Mouse (Mus musculus) ovary, postnatal 14 days (tissue): ENCODE results near the gene Klhdc2.
A peak's percentile ranks its signal among the peaks of the same experiment; 100 is the strongest.

Experiments
- DNase-seq: peaks from one replicate; pipeline ENCODE4 v3.0.0; 2022; ENCODE audit warnings: low spot score

Klhdc2 gene

GRCm38 (mm10) chr12:69296511-69297410 is at the start of gene Klhdc2:
Gene Klhdc2 (plus strand): TSS chr12:69296681.
- DNase-seq = peak; percentile 79

GRCm38 (mm10) chr12:69249766-69250165 is 46.7 kb upstream of the Klhdc2 start:
- DNase-seq = no peak

- DNase-seq = no peak
Measured at GRCm38 (mm10) chr12:69250756-69251155, 45.7 kb upstream of the Klhdc2 start.

DNA sequence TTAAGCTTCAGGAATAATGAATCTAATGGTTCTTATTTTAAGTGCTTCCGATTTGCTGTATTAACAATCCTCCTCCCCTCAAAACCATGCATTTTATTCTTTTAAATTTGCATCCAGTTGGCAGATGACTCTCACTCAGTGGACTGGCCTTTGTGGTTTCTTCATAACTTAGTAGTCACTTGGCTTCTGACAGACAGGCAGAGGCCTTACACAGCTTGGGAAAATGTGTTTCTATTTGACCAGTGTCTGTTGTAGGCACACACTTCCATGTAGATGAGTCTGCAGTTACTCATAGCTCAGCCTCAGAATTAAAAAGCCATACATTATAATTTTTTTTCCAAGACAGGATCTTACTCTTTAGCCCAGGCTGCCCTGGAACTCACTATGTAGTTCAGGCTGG is 42.7 kb upstream of the Klhdc2 start:
- DNase-seq = no peak

DNA sequence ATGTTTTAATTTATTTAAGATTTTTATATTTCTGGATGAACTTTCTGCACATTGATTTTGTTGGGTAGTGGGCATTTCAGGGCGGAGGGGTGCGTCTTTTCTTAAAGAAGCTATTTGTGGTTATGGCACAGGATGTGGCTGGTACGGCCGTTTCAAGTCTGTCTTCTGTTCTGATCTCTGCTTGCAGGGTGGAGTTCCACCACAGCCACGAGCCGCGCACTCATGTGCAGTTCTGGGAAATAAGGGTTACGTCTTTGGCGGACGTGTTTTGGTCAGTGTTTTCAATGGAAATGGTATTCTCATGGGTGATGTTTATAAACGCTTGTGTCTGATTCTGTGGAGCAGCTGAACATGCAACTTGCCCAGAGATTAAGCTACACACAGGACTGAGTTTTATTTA is 38.6 kb upstream of the Klhdc2 start:
- no peak for DNase-seq

DNA sequence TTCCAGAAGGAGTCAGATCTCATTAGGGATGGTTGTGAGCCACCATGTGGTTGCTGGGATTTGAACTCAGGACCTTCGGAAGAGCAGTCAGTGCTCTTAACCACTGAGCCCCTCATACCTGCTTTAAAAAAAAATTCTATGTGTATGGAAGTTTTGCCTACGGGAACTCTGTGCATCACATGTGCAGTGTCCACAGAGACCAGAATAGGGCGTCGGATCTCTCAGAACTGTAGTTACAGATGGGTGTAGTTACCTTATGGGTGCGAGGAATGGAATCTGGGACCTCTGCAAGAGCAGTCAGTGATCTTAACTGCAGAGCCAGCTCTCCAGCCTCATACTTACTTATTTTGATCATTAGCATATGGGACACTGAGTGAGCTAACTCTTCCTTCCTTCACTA is 34.2 kb upstream of the Klhdc2 start:
- no peak for DNase-seq

DNA sequence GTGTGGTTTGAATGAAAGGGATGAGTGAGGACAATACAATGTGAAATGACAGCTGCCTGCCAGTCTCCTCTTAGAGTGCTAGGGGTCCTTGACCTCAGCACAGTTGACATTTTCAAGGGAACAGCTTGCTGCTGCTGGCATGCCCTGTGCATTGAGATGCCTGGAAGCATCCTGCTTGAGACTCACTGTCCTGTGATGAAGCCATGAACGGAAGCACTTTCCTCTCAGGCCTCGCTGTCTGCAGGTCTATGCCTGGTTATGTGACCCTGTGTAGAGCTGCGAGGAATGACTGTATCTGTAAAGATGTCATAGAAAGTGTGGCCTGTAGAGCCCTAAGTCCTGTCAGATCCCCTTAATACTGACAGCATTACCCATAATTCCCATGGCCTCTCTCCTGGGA is 31.4 kb upstream of the Klhdc2 start:
- DNase-seq = no peak

- DNase-seq = no peak
Measured at GRCm38 (mm10) chr12:69267956-69268632, 28.4 kb upstream of the Klhdc2 start.

GRCm38 (mm10) chr12:69268956-69269355 is 27.5 kb upstream of the Klhdc2 start:
- DNase-seq = no peak

DNA sequence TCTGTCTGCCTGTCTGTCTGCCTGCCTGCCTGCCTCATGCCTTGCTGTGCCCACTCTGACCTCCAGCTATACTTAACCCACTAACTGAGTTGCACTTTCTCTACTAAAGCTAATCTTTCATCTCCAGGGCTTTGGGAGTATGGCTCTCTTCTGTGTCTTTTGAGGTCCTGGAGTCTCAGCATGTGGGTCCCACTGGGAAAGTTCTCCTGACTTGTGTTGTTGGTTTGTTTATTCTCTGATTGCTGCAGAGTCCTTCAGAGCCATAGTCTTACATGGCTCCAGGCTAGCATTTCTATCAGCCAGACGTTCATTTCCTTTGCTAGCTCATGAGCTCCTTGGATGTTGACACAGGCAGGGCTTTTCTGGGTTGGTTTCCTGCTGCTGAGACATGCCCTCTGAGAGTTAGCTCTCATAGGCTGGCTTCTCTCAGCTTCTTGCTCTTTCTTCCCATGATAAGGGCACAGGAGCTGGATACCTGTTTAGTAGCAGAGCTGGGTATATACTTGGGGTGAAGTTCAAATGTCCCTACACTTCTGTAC is 16.5 kb upstream of the Klhdc2 start:
- DNase-seq = no peak

GRCm38 (mm10) chr12:69280915-69281314 is 15.6 kb upstream of the Klhdc2 start:
- DNase-seq = no peak

- no peak for DNase-seq
Measured at GRCm38 (mm10) chr12:69283146-69283545, 13.3 kb upstream of the Klhdc2 start.

DNA sequence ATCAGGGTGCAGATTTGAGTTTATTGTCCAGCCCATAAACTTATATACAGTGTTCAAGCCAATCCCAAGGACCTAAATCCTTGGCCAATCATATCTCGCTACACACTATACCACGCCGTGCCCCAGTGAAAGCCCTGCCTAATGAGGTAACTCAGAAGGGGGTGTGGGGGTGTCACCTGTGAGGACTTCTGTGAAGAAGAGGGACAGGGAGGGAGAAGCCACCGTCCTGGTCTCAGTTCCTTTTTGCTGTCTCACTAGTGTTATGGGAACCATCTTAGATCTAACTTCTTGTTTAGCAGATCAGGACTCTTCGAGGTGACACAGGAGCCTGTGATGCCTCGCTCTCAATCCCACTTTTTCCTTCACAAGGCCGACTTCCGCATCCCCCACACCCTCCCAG is 8.9 kb upstream of the Klhdc2 start:
- no peak for DNase-seq

GRCm38 (mm10) chr12:69288699-69289098 is 7.8 kb upstream of the Klhdc2 start:
- no peak for DNase-seq

DNA sequence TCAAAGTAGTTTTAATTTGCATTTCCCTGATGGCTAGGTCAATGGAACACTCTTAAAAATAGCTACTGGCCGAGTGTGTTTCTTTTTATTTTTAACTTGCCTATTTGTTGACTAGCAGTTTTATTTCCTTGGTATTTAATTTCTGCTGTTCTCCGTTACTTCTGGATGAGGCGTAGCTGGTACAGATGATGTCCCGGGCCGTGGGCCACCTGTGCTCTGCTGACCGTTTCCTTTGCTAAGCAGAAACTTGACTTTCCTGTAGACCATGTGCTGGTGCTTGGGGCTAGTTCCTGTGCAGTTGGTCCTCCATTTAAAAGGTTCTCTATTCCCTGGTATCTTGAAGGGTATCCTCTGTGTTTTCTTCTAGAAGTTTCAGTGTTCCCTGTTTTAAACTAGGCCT is 4.1 kb upstream of the Klhdc2 start:
- DNase-seq = no peak

DNA sequence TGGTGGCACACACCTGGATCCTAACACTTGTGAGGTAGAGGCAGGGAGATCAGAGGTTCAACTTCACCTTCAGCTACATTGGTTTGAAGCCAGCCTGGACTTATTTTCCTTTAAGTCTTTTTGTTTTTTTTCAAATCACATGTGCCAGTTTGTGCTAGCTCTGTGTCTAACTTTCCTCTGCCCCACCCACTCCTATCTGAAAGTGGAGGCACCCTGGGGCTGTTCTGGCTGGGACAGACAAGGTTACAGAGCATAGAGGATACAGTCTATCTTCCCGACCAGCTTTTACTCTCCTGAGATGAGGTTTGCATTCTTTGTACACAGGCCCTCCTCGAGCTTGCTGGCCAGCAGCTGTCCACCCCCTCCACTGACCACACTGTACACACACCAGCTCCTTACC is 2.7 kb upstream of the Klhdc2 start:
- DNase-seq = no peak

- no peak for DNase-seq
Measured at GRCm38 (mm10) chr12:69294936-69295335, 1.5 kb upstream of the Klhdc2 start.

GRCm38 (mm10) chr12:69295651-69296050 is 830 bp upstream of the Klhdc2 start:
- DNase-seq = no peak

GRCm38 (mm10) chr12:69297411-69298150 is 1.1 kb downstream of the Klhdc2 start:
- DNase-seq = no peak

GRCm38 (mm10) chr12:69298281-69298680 is 1.8 kb downstream of the Klhdc2 start:
- DNase-seq = no peak

- DNase-seq = peak; percentile 25
Measured at GRCm38 (mm10) chr12:69299231-69299630, 2.8 kb downstream of the Klhdc2 start.

GRCm38 (mm10) chr12:69299831-69300230 is 3.4 kb downstream of the Klhdc2 start:
- no peak for DNase-seq
